16 mouse cellular contexts compared by ENCODE assay signal in the genomic region with DNA sequence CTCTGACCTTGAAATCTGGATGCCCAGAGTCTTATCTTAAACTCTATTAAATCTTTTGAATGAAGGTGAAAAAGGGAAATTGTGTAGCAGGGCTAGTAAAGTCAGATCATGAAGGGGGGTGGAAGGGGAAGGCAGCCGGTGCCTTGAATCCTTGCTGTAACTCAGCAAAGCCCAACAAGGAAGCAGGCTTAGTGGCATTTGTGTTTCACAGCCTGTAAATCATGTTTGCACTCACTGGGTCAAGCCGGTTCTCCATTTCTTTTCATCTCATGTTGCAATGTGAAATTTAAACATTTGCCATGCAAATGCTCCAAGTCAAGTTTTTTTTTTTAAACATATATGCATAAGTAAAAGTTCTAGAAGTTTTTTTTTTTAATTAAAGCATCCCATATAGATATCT.
DNase-seq lines count a peak whose midpoint lies in the region.
"Had no signal": no experiment of that assay in that cellular context is flagged by ENCODE, and none has a peak within 500 bp of the region (broad histone marks: within the 10 kb centered on the region; RNA-seq: fewer than 3 reads in every experiment).

No protein-coding gene starts in this region.

- peak; percentile 21 for DNase-seq in embryo, embryonic 10 days (ENCODE audit: low spot score)
- DNase-seq in embryo, embryonic 9.5 days (ENCODE audit: extremely low spot score): no peak
- peak; percentile 41 for DNase-seq in embryo, embryonic 10.5 days (ENCODE audit: low spot score)
- peak; percentile 81 for DNase-seq in hindlimb bud, embryonic 11.5 days (ENCODE audit: extremely low spot score, low read depth, low spot score)
- peak; percentile 39 for DNase-seq in mesoderm, embryonic 11.5 days (ENCODE audit: low read depth, low spot score)
- no peak for DNase-seq in cerebellum, postnatal 25 days
- no peak for DNase-seq in adrenal gland, adult 2 months
- DNase-seq: adrenal gland, postnatal 10 days; B cell, adult 2 months; cerebellum, adult 11-12 months; cerebellum, adult 9-10 months; cerebellum, postnatal 36 days; gastrocnemius, postnatal 36 days; heart, adult 18-20 months; heart, postnatal 10 days; heart, postnatal 4 days had no signal

Comparison
In these comparisons a context has a peak if more than half of its experiments do, and no peak if none do; other contexts are left out.
1. DNase-seq: peak in embryo, embryonic 10 days (single experiment), embryo, embryonic 10.5 days (single experiment), hindlimb bud, embryonic 11.5 days (single experiment) and mesoderm, embryonic 11.5 days (single experiment); none in embryo, embryonic 9.5 days (single experiment), cerebellum, postnatal 25 days (0 of 2) and adrenal gland, adult 2 months (single experiment).